Mouse (Mus musculus) urinary bladder, postnatal 36 days (tissue): ENCODE results near the gene Zfp758.
"Not testable (repeated sequence)": the region's sequence is repeated elsewhere in the genome, so short reads cannot be mapped to it uniquely, and the experiment has no call there.

Source experiments
- DNase-seq, 2 experiments: peaks; one replicate each; pipeline ENCODE4 v3.0.0; 2022; ENCODE audit warnings: low spot score in 2 of 2, mixed read lengths in 1 of 2

The Zfp758 gene

DNA sequence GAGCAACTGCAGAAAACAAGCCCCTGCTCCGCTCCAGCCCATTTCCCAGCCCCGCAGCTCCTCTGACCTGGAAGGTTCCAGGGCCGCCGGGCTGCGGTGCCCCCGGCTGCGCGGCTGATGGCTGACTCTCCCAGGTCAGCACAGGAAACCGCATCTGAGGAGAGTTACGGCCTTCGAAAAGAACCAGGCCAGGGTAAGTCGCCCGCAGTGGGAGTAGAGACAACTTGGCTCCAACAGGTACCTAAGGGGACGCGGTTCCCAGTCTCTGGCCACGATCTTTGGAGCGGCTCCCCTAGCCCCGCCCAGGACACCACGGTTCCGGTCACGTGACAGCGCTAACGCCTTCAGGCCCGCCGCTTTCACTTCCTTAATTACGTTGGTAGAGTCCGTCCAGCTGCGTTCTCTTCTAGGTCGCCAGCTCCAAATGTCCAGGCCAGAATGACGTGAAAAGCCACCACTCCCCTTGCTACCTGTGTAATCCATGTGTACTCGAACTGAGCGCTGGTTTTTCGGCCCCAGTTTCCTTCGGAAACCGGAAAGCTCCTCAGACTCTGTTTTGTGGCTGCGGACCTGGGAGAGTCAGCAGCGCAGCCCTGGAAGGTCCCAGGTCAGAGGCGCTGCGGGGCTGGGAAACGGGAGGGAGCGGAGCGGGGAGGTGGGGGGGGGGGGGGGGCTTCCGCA, at the start of gene Zfp758, which contains the start of gene Zfp944:
Zfp758 (plus strand) TSS at position 353 of the 681 bp plus-strand sequence.
Zfp944 (minus strand) TSS at position 300 of the 681 bp plus-strand sequence.
- DNase-seq = peak; percentile 39 to 57

- DNase-seq = not testable (repeated sequence)
Observed at GRCm38 (mm10) chr17:22314219-22314618, 47.0 kb upstream of the Zfp758 start.

DNA sequence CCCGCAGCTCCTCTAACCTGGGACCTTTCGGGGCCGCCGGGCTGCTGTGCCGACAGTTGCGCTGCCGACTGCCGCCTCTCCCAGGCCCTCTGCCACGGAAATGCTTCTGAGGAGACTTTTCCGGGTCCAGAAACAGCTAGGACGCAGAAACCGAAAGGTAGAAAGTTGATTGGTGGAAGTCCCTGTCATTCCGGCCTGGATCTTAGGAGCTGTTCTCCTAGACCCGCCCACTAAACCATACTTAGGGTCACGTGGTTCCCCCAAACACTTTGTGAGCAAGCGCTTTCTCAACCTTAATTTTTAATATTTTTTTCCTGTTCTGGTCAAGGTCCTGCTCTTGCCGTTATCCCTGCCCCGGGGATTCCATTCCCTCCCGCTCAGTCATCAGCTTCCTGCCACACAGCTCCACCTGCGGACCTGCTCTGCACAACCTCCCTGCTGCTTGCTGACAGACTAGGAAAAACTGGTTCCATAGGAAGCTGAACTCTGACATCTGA, 46.5 kb upstream of the Zfp758 start, which contains the start of gene CT030661.1:
CT030661.1 (minus strand) TSS at position 108 of the 497 bp plus-strand sequence.
- DNase-seq = peak; percentile 82 to 88

DNA sequence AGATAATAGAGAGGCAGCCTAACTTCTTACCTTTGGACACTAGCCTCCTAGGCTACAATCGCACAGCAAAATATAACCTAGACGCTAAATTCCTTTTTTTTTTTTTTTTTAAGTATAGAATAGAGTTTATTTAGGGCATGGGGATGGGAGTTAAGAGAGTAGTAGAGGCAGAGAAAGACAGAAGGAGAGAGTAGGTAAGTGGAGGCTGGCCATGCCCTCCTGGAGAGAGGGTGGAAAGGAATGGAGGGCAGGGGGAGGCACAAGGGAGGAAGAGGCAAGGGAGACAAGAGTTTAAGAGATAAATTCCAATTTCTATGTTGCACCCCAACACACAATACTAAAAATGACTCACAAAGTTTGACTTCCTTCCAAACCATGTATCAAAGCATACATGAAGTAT, 46.0 kb upstream of the Zfp758 start:
- DNase-seq = not testable (repeated sequence)

DNA sequence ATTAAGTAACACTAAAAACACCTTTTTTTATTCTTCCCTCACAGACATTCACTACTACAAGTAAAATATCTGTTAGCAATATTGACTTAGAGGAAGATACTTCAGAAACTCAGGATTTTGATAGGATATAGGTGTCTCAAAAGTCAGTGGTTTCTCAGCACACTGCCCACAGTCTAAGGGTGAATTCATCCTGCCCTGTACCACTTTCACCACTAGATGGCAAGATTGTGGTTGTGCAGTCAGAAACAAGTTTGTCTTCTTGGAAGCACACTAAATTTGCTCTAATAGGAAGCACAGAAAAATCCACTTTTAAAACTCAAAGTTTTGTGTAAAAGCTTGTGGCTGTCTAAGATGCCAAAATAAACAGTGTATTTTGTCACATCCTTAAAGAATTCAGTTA, 8.5 kb upstream of the Zfp758 start:
- peak in 1 of 2 experiments; percentile 17 for DNase-seq

GRCm38 (mm10) chr17:22360572-22360971, 681 bp upstream of the Zfp758 start:
- DNase-seq = no peak

DNA sequence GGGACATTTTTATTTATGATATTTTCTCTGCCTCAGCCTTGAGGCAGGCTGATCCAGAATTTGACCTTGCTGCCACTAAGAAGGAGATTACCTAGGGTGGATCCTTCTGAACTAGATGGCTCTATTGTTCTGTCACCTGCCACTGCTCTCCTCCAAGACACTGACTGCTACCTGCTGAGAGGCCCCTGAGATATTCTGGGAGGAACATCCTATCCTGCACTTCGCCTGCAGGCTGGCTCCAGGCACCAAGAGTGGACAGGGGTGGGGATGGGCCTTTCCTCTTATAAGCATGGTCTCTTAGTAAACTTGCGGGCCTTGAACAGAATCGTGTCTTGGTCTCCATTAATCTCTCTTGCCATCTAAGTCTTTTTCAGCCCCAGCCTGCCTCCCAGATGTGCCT, 2.6 kb downstream of the Zfp758 start:
- DNase-seq = no peak

- peak; percentile 6 to 17 for DNase-seq
Observed at GRCm38 (mm10) chr17:22410756-22411155, 49.5 kb downstream of the Zfp758 start.

DNA sequence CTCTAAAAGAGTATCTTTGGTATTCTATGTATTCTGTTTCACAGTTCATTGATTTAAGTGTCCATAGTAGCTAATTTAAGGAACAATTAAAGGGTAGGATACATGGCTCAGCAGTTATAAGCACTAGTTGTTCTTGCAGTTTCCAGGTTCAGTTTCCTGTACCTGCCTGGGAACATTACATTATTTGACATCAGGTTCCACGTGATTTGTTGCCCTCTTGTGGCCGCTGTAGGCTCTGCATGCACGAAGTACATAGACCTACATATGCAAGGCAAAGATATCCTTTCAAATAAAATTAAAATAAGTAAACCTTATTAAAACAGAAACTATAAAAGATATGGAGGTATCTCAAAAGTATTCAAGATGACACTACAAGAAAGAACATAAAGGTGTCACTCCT, 56.3 kb downstream of the Zfp758 start:
- DNase-seq = peak; percentile 45 to 65

DNA sequence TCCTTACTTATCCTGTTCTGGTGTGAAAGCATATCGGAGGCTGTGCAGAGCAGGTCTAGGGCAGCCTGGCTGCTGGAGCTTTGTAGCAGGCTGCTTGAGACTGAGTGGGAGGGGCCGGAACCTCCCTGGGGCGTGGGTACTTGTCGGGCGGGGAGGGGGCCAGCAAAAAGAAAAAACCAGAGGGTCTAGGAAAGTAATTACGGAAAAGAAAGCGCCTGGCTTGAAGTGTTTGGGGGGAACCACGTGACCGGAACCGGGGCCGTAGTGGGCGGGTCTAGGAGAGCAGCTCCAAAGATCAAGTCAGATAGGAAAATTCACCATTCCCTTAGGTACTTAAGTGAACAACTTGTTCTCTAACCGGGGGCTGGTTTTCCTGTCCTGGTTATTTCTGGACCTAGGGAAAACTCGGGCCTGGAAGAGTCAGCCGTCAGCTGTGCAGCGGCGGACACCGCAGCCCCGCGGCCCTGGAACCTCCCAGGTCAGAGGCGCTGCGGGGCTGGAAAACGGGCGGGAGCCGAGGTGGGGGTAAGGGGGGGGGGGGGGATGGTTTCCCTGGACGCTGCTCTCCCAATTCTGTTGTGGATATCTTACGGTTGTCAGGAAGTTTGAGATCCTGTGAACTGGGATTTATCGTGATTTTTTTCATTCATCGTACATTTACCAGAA, 62.8 kb downstream of the Zfp758 start, which contains the start of gene Zfp946:
Zfp946 (plus strand) TSS at position 271 of the 666 bp plus-strand sequence.
- peak; percentile 75 to 82 for DNase-seq

GRCm38 (mm10) chr17:22424636-22425354, 63.5 kb downstream of the Zfp758 start:
- peak in 1 of 2 experiments; percentile 9 for DNase-seq
